Mouse (Mus musculus): ENCODE measurements around the gene Tnnc2. TPM values are rescaled to one million over a fixed set of nuclear protein-coding genes. Genes with fewer than 3 reads are reported as not detected.
A peak's percentile ranks its signal among the peaks of the same experiment; 100 is the strongest.

Tnnc2 gene
- polyA plus RNA-seq, 1 experiment from 2014 or later: 5.8 TPM

- DNase-seq (ENCODE audit: low spot score): no peak
These were observed 3.6 kb downstream of the Tnnc2 start for GRCm38 (mm10) chr2:164776130-164776529.

- no peak for DNase-seq (ENCODE audit: low spot score)
These were observed 5.8 kb downstream of the Tnnc2 start for GRCm38 (mm10) chr2:164773989-164774364.

- DNase-seq (ENCODE audit: low spot score): no peak
These were observed 6.4 kb downstream of the Tnnc2 start for GRCm38 (mm10) chr2:164773229-164773988.

- no peak for DNase-seq (ENCODE audit: low spot score)
These were observed 8.6 kb downstream of the Tnnc2 start for GRCm38 (mm10) chr2:164771123-164771522.

GRCm38 (mm10) chr2:164770279-164770678 is 9.5 kb downstream of the Tnnc2 start:
- peak; percentile 64 for DNase-seq (ENCODE audit: low spot score)

GRCm38 (mm10) chr2:164769258-164770037 is 10.3 kb downstream of the Tnnc2 start, which contains the start of gene Ube2c:
Gene Ube2c, plus strand, starts transcription at chr2:164769898.
- DNase-seq (ENCODE audit: low spot score): peak; percentile 98

- DNase-seq (ENCODE audit: low spot score): no peak
These were observed 11.8 kb downstream of the Tnnc2 start for GRCm38 (mm10) chr2:164767812-164768540.

- DNase-seq (ENCODE audit: low spot score): no peak
These were observed 13.9 kb downstream of the Tnnc2 start for GRCm38 (mm10) chr2:164765841-164766240.

- no peak for DNase-seq (ENCODE audit: low spot score)
These were observed 17.2 kb downstream of the Tnnc2 start for GRCm38 (mm10) chr2:164762593-164762992.

GRCm38 (mm10) chr2:164761971-164762370 is 17.8 kb downstream of the Tnnc2 start:
- no peak for DNase-seq (ENCODE audit: low spot score)

GRCm38 (mm10) chr2:164761502-164761901 is 18.3 kb downstream of the Tnnc2 start:
- no peak for DNase-seq (ENCODE audit: low spot score)

- no peak for DNase-seq (ENCODE audit: low spot score)
These were observed 19.5 kb downstream of the Tnnc2 start for GRCm38 (mm10) chr2:164760059-164760833.

- no peak for DNase-seq (ENCODE audit: low spot score)
These were observed 21.1 kb downstream of the Tnnc2 start for GRCm38 (mm10) chr2:164758692-164759091.

GRCm38 (mm10) chr2:164757841-164758240 is 21.9 kb downstream of the Tnnc2 start:
- DNase-seq (ENCODE audit: low spot score): no peak

GRCm38 (mm10) chr2:164754800-164755199 is 25.0 kb downstream of the Tnnc2 start:
- DNase-seq (ENCODE audit: low spot score): no peak

GRCm38 (mm10) chr2:164754105-164754504 is 25.7 kb downstream of the Tnnc2 start:
- no peak for DNase-seq (ENCODE audit: low spot score)

- no peak for DNase-seq (ENCODE audit: low spot score)
These were observed 27.3 kb downstream of the Tnnc2 start for GRCm38 (mm10) chr2:164752454-164752853.

GRCm38 (mm10) chr2:164748991-164749390 is 30.8 kb downstream of the Tnnc2 start:
- no peak for DNase-seq (ENCODE audit: low spot score)

- no peak for DNase-seq (ENCODE audit: low spot score)
These were observed 31.6 kb downstream of the Tnnc2 start for GRCm38 (mm10) chr2:164748191-164748590.

GRCm38 (mm10) chr2:164746693-164747092 is 33.1 kb downstream of the Tnnc2 start:
- peak; percentile 34 for DNase-seq (ENCODE audit: low spot score)
